Mouse (Mus musculus) stomach, embryonic 16.5 days (tissue): Measurements from ENCODE around the gene Mlh1. TPM values are rescaled to one million over a fixed set of nuclear protein-coding genes. Genes with fewer than 3 reads are reported as not detected.

Experiments used
- ATAC-seq: fragments of 200-750 bp; cut with Nextera tagmentation; 2 replicates; pipeline ENCODE4 v1.8.0; 2017; ENCODE audit warnings: moderate number of reproducible peaks, moderate TSS enrichment; ENCODE audit not compliant: insufficient read depth, low FRiP score
- H3K27ac ChIP-seq: fragments of 300-500 bp; sonication (generic); 2 replicates; pipeline ENCODE4 v1.5.1; 2014; ENCODE audit warnings: low read length
- H3K27me3 ChIP-seq: fragments of 300-500 bp; sonication (generic); 2 replicates; pipeline ENCODE4 v1.6.1; 2014; ENCODE audit warnings: low read length, control low read depth, mixed read lengths; ENCODE audit not compliant: control insufficient read depth, insufficient read depth
- H3K36me3 ChIP-seq: fragments of 300-500 bp; sonication (generic); 2 replicates; pipeline ENCODE4 v1.6.1; 2014; ENCODE audit warnings: low read length; ENCODE audit not compliant: control insufficient read depth, insufficient read depth
- H3K4me1 ChIP-seq: fragments of 300-500 bp; sonication (generic); 2 replicates; pipeline ENCODE4 v1.6.1; 2014; ENCODE audit warnings: low read length, control low read depth, mixed read lengths; ENCODE audit not compliant: control insufficient read depth, insufficient read depth
- H3K4me2 ChIP-seq: fragments of 300-500 bp; sonication (generic); 2 replicates; pipeline ENCODE4 v1.6.1; 2014; ENCODE audit warnings: low read depth, low read length, mixed read lengths
- H3K4me3 ChIP-seq: fragments of 300-500 bp; sonication (generic); replicated peaks from 2 replicates; pipeline ENCODE4 v1.5.1; 2014; ENCODE audit warnings: mild to moderate bottlenecking, low read length
- H3K9ac ChIP-seq: fragments of 300-500 bp; sonication (generic); 2 replicates; pipeline ENCODE4 v1.6.1; 2014; ENCODE audit warnings: low read length
- H3K9me3 ChIP-seq: fragments of 300-500 bp; sonication (generic); replicated peaks from 2 replicates; pipeline ENCODE4 v1.6.1; 2016; ENCODE audit warnings: low read length, control low read depth; ENCODE audit not compliant: control insufficient read depth
- WGBS: fragments of 180-500 bp; shearing (Covaris S2); extraction: QIAGEN DNeasy Blood & Tissue Kit; methylation state at CpG from one replicate; pipeline ENCODE4 v1.1.7; 2014; 5-methylcytosine and 5-hydroxymethylcytosine counted together
- polyA plus RNA-seq: library from polyadenylated mRNA; unstranded; fragments of >200 nt; fragmentation: Nextera tagmentation; extraction: Ambion mirVana; gene quantifications from 2 replicates; pipeline ENCODE4 v1.2.1, GENCODE M21; 2015

Gene Mlh1
- polyA plus RNA-seq, 1 experiment from 2014 or later: 35.5 TPM

GRCm38 (mm10) chr9:111272356-111272755 is 765 bp upstream of the Mlh1 start:
- Histone ChIP-seq H3K9me3 (no peaks in the 10 kb centered on the region), H3K27me3 (no peaks in the 10 kb centered on the region), H3K4me1 (peaks cover 27% of the 10 kb centered on the region), H3K36me3 (peaks cover 6% of the 10 kb centered on the region), H3K4me3 (peak overlapping the region; percentile 93), H3K4me2 (peak overlapping the region; percentile 74), H3K9ac (peak overlapping the region; percentile 92), H3K27ac (peak overlapping the region; percentile 96)
- no peak for ATAC-seq
- 5% methylated on average over 19 of the region's 19 CpGs for WGBS

- peak overlapping the region; percentile 93 for H3K4me3 ChIP-seq
- ATAC-seq: peak; percentile 42
- peak overlapping the region; percentile 88 for H3K9ac ChIP-seq
- no peaks in the 10 kb centered on the region for H3K27me3 ChIP-seq
- WGBS: under 1% methylated on average over 32 of the region's 32 CpGs
- peaks cover 22% of the 10 kb centered on the region for H3K4me1 ChIP-seq
- H3K4me2 ChIP-seq: peak overlapping the region; percentile 57
- H3K9me3 ChIP-seq: no peaks in the 10 kb centered on the region
- no peaks in the 10 kb centered on the region; the same call in 1 of the 2 replicates for H3K36me3 ChIP-seq
- peak overlapping the region; percentile 96 for H3K27ac ChIP-seq
These were observed 546 bp downstream of the Mlh1 start for GRCm38 (mm10) chr9:111271056-111271433.

GRCm38 (mm10) chr9:111270606-111271005 is 985 bp downstream of the Mlh1 start:
- H3K27ac ChIP-seq: peak overlapping the region; percentile 96; the same call in 1 of the 2 replicates
- 7% methylated on average over 5 of the region's 5 CpGs for WGBS
- H3K4me1 ChIP-seq: peaks cover 22% of the 10 kb centered on the region

GRCm38 (mm10) chr9:111267998-111268397 is 3.6 kb downstream of the Mlh1 start:
- WGBS: 98% methylated on average over 2 of the region's 2 CpGs
- H3K4me3 ChIP-seq: no peak overlapping the region
- peaks cover 6% of the 10 kb centered on the region; the same call in 1 of the 2 replicates for H3K4me1 ChIP-seq
- no peak for ATAC-seq
- no peaks in the 10 kb centered on the region for H3K27me3 ChIP-seq
- no peaks in the 10 kb centered on the region for H3K9me3 ChIP-seq
- H3K36me3 ChIP-seq: peaks cover 8% of the 10 kb centered on the region; the same call in 1 of the 2 replicates
- H3K4me2 ChIP-seq: no peak overlapping the region
- no peak overlapping the region for H3K27ac ChIP-seq
- no peak overlapping the region for H3K9ac ChIP-seq

More at GRCm38 (mm10) chr9:111270606-111271005, 985 bp downstream of the Mlh1 start:
- no peaks in the 10 kb centered on the region for H3K9me3 ChIP-seq
- H3K27me3 ChIP-seq: no peaks in the 10 kb centered on the region
- peak overlapping the region; percentile 93 for H3K4me3 ChIP-seq
- peak overlapping the region; percentile 88 for H3K9ac ChIP-seq
- H3K36me3 ChIP-seq: no peaks in the 10 kb centered on the region; the same call in 1 of the 2 replicates
- ATAC-seq: no peak
- peak overlapping the region; percentile 57 for H3K4me2 ChIP-seq

GRCm38 (mm10) chr9:111261356-111261755 is 10.2 kb downstream of the Mlh1 start:
- Histone ChIP-seq H3K27ac (no peak overlapping the region), H3K36me3 (peaks cover 13% of the 10 kb centered on the region; the same call in 1 of the 2 replicates), H3K9me3 (no peaks in the 10 kb centered on the region), H3K27me3 (no peaks in the 10 kb centered on the region), H3K4me3 (no peak overlapping the region), H3K4me2 (no peak overlapping the region), H3K4me1 (no peaks in the 10 kb centered on the region), H3K9ac (no peak overlapping the region)
- 89% methylated on average over 4 of the region's 4 CpGs for WGBS
- ATAC-seq: no peak

GRCm38 (mm10) chr9:111260360-111260985 is 11.1 kb downstream of the Mlh1 start:
- H3K9me3 ChIP-seq: no peaks in the 10 kb centered on the region
- peaks cover 13% of the 10 kb centered on the region for H3K36me3 ChIP-seq
- no peak overlapping the region for H3K4me2 ChIP-seq
- H3K9ac ChIP-seq: no peak overlapping the region
- ATAC-seq: no peak; the same call in 1 of the 2 replicates
- H3K4me1 ChIP-seq: no peaks in the 10 kb centered on the region
- H3K4me3 ChIP-seq: no peak overlapping the region
- H3K27ac ChIP-seq: no peak overlapping the region
- no peaks in the 10 kb centered on the region for H3K27me3 ChIP-seq
- 35% methylated on average over 1 of the region's 1 CpGs for WGBS

GRCm38 (mm10) chr9:111252161-111252869 is 19.3 kb downstream of the Mlh1 start:
- WGBS: 73% methylated on average over 7 of the region's 7 CpGs
- Histone ChIP-seq H3K9me3 (no peaks in the 10 kb centered on the region), H3K4me3 (no peak overlapping the region), H3K27me3 (no peaks in the 10 kb centered on the region), H3K9ac (no peak overlapping the region), H3K36me3 (peaks cover 21% of the 10 kb centered on the region), H3K4me1 (no peaks in the 10 kb centered on the region), H3K27ac (no peak overlapping the region), H3K4me2 (no peak overlapping the region)
- no peak for ATAC-seq

GRCm38 (mm10) chr9:111247682-111248246 is 23.8 kb downstream of the Mlh1 start:
- H3K9ac ChIP-seq: no peak overlapping the region
- no peak overlapping the region for H3K4me3 ChIP-seq
- H3K9me3 ChIP-seq: no peaks in the 10 kb centered on the region
- H3K4me1 ChIP-seq: no peaks in the 10 kb centered on the region
- no peaks in the 10 kb centered on the region for H3K27me3 ChIP-seq
- no peak overlapping the region for H3K4me2 ChIP-seq
- H3K36me3 ChIP-seq: peaks cover 23% of the 10 kb centered on the region
- no peak overlapping the region for H3K27ac ChIP-seq
- no peak for ATAC-seq
- WGBS: 79% methylated on average over 3 of the region's 3 CpGs

GRCm38 (mm10) chr9:111245546-111245945 is 26.0 kb downstream of the Mlh1 start:
- peaks cover 16% of the 10 kb centered on the region; the same call in 1 of the 2 replicates for H3K36me3 ChIP-seq
- H3K4me2 ChIP-seq: no peak overlapping the region

More at GRCm38 (mm10) chr9:111245546-111245945, 26.0 kb downstream of the Mlh1 start:
- no peak overlapping the region for H3K9ac ChIP-seq
- H3K9me3 ChIP-seq: no peaks in the 10 kb centered on the region
- WGBS: 80% methylated on average over 6 of the region's 6 CpGs
- H3K27ac ChIP-seq: no peak overlapping the region
- no peak overlapping the region for H3K4me3 ChIP-seq
- ATAC-seq: no peak
- no peaks in the 10 kb centered on the region for H3K27me3 ChIP-seq
- no peaks in the 10 kb centered on the region for H3K4me1 ChIP-seq
